Mouse (Mus musculus) neural tube, embryonic 13.5 days (tissue): ENCODE data around the gene Sgtb. TPM values are rescaled to one million over a fixed set of nuclear protein-coding genes. Genes with fewer than 3 reads are reported as not detected.

Experiments used
- ATAC-seq: fragments of 200-750 bp; cut with Nextera tagmentation; 2 replicates; pipeline ENCODE4 v1.8.0; 2017; ENCODE audit warnings: low read depth, mild to moderate bottlenecking, moderate TSS enrichment, moderate library complexity
- H3K27ac ChIP-seq: fragments of 300-500 bp; sonication (generic); replicated peaks from 2 replicates; pipeline ENCODE4 v1.5.1; 2015; ENCODE audit warnings: moderate library complexity, mild to moderate bottlenecking, inconsistent platforms
- H3K27me3 ChIP-seq: fragments of 300-500 bp; sonication (generic); 2 replicates; pipeline ENCODE4 v1.6.1; 2015; ENCODE audit warnings: mild to moderate bottlenecking, inconsistent platforms
- H3K36me3 ChIP-seq: fragments of 300-500 bp; sonication (generic); 2 replicates; pipeline ENCODE4 v1.6.1; 2015; ENCODE audit warnings: mild to moderate bottlenecking, inconsistent platforms
- H3K4me1 ChIP-seq: fragments of 300-500 bp; sonication (generic); replicated peaks from 2 replicates; pipeline ENCODE4 v1.6.1; 2015; ENCODE audit warnings: inconsistent platforms
- H3K4me2 ChIP-seq: fragments of 300-500 bp; sonication (generic); 2 replicates; pipeline ENCODE4 v1.6.1; 2015; ENCODE audit warnings: inconsistent platforms, mild to moderate bottlenecking, moderate library complexity
- H3K4me3 ChIP-seq: fragments of 300-500 bp; sonication (generic); 2 replicates; pipeline ENCODE4 v1.5.1; 2015; ENCODE audit warnings: mild to moderate bottlenecking, inconsistent platforms
- H3K9ac ChIP-seq: fragments of 300-500 bp; sonication (generic); 2 replicates; pipeline ENCODE4 v1.6.1; 2015; ENCODE audit warnings: moderate library complexity, mild to moderate bottlenecking, inconsistent platforms
- H3K9me3 ChIP-seq: fragments of 300-500 bp; sonication (generic); 2 replicates; pipeline ENCODE4 v1.6.1; 2016; ENCODE audit warnings: inconsistent platforms
- WGBS: fragments of 180-500 bp; shearing (Covaris S2); methylation state at CpG from one replicate; pipeline ENCODE4 v1.1.7; 2015; 5-methylcytosine and 5-hydroxymethylcytosine counted together
- polyA plus RNA-seq: library from polyadenylated mRNA; unstranded; fragments of >200 nt; fragmentation: Nextera tagmentation; extraction: Ambion mirVana; gene quantifications from 2 replicates; pipeline ENCODE4 v1.2.1, GENCODE M21; 2015

The Sgtb gene
- polyA plus RNA-seq, 1 experiment from 2014 or later = 34.3 TPM

DNA sequence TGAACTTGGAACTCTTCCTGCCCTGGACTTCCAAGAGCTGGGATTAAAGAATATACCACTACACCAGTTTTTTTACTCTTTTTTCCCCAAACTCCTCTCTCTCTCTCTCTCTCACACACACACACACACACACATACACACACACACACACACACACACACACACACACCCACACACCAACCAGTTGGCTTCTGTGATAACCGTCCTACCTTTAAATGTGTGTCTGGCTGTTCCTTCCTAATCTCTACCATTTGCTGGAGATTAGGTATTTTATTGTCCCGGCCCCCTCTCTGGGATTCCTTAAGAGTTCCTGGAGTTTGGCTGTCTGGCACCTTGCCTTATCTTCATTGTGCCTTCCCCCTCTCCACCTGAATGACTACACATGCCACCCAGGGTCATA is 24.9 kb upstream of the Sgtb start:
- H3K9me3 ChIP-seq = no peaks in the 10 kb centered on the region
- no peak overlapping the region for H3K9ac ChIP-seq
- no peaks in the 10 kb centered on the region for H3K36me3 ChIP-seq
- H3K4me3 ChIP-seq = no peak overlapping the region
- H3K27ac ChIP-seq = no peak overlapping the region
- no peak for ATAC-seq
- 93% methylated on average over 2 of the region's 2 CpGs for WGBS
- no peaks in the 10 kb centered on the region for H3K27me3 ChIP-seq
- H3K4me2 ChIP-seq = no peak overlapping the region
- no peaks in the 10 kb centered on the region for H3K4me1 ChIP-seq

DNA sequence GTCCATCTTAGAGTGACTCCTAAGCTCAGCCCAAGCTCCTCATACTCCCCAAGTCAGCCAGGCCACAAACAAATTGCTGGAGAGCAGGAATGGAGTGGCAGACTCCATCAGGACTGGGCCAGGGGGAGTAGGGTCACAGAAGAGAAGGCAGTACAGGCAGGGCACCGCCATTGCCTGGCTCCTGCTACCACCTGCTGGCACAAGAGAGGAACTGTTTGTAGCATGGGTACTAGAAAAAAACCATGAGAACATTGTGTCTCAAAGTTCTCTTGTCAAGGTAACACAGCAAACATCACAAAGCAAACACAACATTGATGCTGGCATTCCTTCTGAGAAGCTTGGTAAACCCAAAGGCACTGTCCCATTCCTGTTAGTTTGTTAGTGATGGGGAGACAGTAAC is 20.2 kb upstream of the Sgtb start:
- Histone ChIP-seq H3K36me3 (no peaks in the 10 kb centered on the region), H3K27ac (no peak overlapping the region), H3K4me3 (no peak overlapping the region), H3K9me3 (no peaks in the 10 kb centered on the region), H3K4me1 (no peaks in the 10 kb centered on the region), H3K9ac (no peak overlapping the region), H3K4me2 (no peak overlapping the region), H3K27me3 (no peaks in the 10 kb centered on the region)
- 35% methylated on average over 1 of the region's 1 CpGs for WGBS
- ATAC-seq = peak; percentile 66; the same call in 1 of the 2 replicates

DNA sequence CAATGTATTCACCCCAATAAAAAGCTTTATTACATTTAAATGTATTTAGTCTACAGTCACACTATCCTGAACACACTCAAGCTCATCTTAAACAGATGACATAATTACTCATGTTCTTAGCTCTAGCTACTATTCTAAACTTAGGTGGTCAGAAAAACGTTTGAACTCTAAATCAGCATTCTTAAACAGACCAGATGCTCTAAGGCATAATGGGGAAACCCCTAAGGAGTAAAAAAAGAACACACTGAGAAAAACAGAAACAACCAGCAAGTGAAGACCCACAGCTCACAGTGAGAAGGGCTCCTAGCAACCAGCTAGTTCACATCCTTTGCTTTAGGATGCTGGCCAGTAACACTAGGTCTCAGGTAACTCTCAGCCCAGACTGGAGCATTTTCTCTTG is 17.8 kb upstream of the Sgtb start:
- 14% methylated on average over 1 of the region's 1 CpGs for WGBS
- no peak for ATAC-seq
- Histone ChIP-seq H3K9ac (no peak overlapping the region), H3K27me3 (no peaks in the 10 kb centered on the region), H3K4me1 (no peaks in the 10 kb centered on the region), H3K4me2 (no peak overlapping the region), H3K36me3 (no peaks in the 10 kb centered on the region), H3K4me3 (no peak overlapping the region), H3K27ac (no peak overlapping the region), H3K9me3 (no peaks in the 10 kb centered on the region)

DNA sequence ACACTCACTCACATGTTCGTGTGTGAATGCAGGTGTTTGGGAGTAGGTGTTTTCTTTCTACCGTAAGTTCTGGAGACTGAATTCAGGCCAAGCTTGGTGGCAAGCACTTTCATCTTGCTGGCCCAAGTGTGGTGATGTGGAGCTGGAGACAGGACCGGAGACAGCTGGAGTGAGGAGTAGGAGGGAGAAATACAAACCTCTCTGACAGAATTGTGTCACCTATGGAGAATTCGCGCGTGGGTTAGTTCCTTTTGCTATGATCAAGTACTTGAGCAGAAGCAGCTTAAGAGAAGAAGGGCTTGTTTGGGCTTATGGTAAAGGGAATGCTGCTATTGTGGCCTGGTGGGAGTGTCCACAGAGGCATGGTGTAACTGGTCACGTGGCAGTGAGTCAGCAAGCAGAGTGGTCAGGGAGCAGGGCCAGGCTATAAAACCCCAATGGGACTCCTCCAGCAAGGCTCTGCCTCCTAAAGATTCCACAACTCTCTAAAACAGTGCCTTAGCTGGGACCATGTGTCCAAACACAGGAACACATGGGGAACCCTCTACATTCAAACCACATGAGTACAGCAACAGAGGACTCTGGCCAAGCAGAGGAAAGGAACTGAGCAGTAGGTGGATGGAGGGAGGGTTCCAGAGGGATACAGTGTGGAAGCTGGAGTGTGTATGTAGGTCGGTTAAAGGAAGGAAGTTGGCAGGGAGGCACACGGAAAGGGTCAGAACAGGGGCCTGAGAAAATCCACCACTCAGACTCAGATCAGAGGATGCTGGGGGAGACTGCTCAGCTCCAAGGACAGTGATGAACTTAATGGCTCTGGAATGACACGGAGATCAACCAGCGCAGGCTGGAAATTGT is 14.8 kb upstream of the Sgtb start:
- H3K36me3 ChIP-seq = no peaks in the 10 kb centered on the region
- no peak overlapping the region for H3K27ac ChIP-seq
- no peak overlapping the region for H3K4me2 ChIP-seq
- no peak overlapping the region for H3K9ac ChIP-seq
- no peaks in the 10 kb centered on the region for H3K9me3 ChIP-seq
- no peaks in the 10 kb centered on the region for H3K4me1 ChIP-seq
- WGBS = 84% methylated on average over 11 of the region's 11 CpGs
- no peaks in the 10 kb centered on the region for H3K27me3 ChIP-seq
- ATAC-seq = no peak
- H3K4me3 ChIP-seq = no peak overlapping the region

DNA sequence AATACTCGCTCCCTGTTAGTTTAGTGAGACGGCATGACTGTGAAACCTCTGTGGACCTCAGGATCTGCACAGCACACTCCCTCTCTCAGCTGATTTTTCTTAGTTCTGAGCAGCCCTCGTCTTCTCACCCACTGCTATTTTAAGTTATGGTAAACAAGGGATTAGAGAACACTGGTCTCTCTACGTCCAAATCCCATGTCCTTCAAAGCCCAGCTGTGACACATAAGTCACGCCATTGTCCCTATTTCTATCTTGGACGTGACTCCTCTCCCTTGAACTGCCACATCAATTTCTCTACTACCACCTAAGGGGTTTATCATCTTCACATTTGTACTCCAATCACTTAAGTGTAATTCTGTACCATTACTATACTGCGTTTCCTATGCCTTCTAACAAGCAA is 13.6 kb upstream of the Sgtb start:
- Histone ChIP-seq H3K27ac (no peak overlapping the region), H3K4me1 (no peaks in the 10 kb centered on the region), H3K4me2 (no peak overlapping the region), H3K27me3 (no peaks in the 10 kb centered on the region), H3K36me3 (no peaks in the 10 kb centered on the region), H3K9me3 (no peaks in the 10 kb centered on the region), H3K9ac (no peak overlapping the region), H3K4me3 (no peak overlapping the region)
- no peak for ATAC-seq
- WGBS = 69% methylated on average over 7 of the region's 7 CpGs

DNA sequence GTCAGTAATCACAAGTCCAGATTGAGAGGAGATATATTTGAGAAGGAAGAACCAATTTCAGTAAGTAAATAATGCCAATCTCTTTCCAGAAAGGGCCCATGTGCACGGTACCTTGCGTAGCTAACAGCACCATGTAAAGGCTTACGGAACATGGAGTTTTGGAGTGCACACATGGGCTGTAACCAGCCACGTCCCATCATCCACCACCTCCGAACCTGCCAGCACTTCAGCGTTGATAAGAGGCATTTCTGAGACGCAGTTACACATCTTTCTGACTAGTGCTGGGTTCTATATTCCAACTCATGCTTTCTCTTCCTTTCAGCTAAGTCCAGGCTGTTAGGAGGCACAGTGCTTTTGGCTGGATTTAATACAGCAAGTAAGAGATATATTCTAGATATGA is 12.4 kb upstream of the Sgtb start:
- Histone ChIP-seq H3K4me2 (no peak overlapping the region), H3K36me3 (no peaks in the 10 kb centered on the region), H3K9me3 (no peaks in the 10 kb centered on the region), H3K27me3 (no peaks in the 10 kb centered on the region), H3K27ac (no peak overlapping the region), H3K4me1 (no peaks in the 10 kb centered on the region), H3K4me3 (no peak overlapping the region), H3K9ac (no peak overlapping the region)
- ATAC-seq = no peak
- WGBS = 95% methylated on average over 7 of the region's 7 CpGs

DNA sequence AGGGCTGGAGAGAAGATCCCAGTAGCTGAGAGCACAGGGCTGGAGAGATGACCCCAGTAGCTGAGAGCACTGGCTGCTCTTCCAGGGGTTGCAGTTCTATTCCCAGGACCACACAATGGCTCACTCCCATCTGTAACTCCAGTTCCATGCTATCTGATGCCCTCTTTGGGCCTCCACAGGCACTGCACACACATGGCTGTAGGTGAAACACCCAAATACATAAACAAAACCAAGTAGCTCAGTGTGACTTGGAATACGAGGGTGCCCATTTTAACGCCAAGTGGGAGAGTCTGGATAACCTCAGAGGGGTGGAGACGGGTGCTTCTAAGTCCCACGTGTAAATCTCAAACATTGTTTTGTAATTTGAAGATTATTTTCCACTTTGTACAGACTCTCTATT is 9.1 kb upstream of the Sgtb start:
- 89% methylated on average over 4 of the region's 4 CpGs for WGBS
- H3K27me3 ChIP-seq = no peaks in the 10 kb centered on the region
- ATAC-seq = no peak
- no peak overlapping the region for H3K4me2 ChIP-seq
- H3K4me3 ChIP-seq = no peak overlapping the region
- peaks cover 8% of the 10 kb centered on the region; the same call in 1 of the 2 replicates for H3K36me3 ChIP-seq
- no peak overlapping the region for H3K9ac ChIP-seq
- no peaks in the 10 kb centered on the region for H3K4me1 ChIP-seq
- H3K27ac ChIP-seq = no peak overlapping the region
- H3K9me3 ChIP-seq = peaks cover 6% of the 10 kb centered on the region; the same call in 1 of the 2 replicates

DNA sequence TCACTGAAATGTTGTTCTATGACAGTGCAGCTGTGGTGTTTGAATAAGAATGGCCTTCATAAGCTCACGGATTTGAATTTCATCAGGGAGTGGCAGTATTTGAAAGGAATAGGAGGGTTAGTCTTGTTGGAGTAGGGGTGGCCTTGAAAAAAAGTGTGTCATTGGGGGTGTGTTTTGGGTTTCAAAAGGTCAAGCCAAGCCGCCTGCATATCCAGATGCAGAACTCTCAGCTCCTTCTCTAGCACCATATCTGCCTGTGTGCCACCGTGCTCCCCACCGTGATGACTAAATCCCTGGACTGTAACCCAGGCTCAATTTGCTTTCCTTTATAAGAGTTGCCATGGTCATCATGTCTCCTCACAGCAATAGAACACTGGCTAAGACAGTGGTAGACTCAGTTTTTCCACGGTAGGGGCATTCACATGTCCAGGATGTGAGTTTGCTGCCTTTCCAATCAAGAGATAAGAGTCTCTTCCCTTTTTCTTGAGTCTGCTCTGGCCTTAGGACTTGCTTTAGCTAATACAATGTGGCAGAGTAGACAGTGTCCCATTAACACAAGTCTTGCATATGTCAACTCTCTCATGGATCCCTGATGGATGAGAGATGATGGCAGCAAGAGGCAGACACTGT is 7.8 kb upstream of the Sgtb start:
- no peaks in the 10 kb centered on the region for H3K27me3 ChIP-seq
- H3K9me3 ChIP-seq = peaks cover 6% of the 10 kb centered on the region; the same call in 1 of the 2 replicates
- 92% methylated on average over 5 of the region's 5 CpGs for WGBS
- no peak overlapping the region for H3K9ac ChIP-seq
- no peak for ATAC-seq
- H3K4me2 ChIP-seq = no peak overlapping the region
- H3K4me1 ChIP-seq = no peaks in the 10 kb centered on the region
- peaks cover 11% of the 10 kb centered on the region; the same call in 1 of the 2 replicates for H3K36me3 ChIP-seq
- no peak overlapping the region for H3K4me3 ChIP-seq
- no peak overlapping the region for H3K27ac ChIP-seq

DNA sequence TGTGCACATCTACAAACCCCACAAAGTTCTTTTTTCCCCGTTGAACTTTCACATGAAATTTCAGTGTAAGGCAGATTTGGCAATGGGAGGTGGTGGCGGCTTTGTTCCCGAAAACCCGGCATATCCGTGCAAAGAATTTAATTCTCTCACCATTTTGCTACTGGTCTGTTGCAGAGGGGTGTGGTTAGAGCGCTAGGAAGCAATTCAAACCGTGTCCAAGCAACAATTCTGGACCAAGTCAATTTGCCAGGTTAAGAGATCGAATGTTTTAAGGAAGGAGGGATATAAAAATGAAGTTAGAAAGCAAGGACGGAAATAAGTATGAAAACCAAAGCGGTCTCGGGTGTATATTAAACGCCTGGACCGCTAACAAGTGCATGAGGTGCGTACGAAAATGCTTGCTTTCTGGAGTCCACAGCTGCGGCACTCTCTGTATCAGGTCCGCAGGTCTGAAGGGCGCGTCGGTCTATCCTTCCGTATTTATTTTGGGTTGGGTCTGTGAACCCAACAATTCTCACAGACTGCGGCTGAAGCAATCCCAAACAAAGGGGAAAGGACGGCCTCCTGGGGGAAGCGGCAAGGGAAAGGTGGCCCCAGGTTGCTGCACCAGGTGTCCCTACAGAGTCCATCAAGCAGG is 772 bp upstream of the Sgtb start:
- H3K27ac ChIP-seq = peak overlapping the region; percentile 46
- under 1% methylated on average over 24 of the region's 24 CpGs for WGBS
- H3K36me3 ChIP-seq = peaks cover 20% of the 10 kb centered on the region
- peak overlapping the region; percentile 84 for H3K4me3 ChIP-seq
- H3K9me3 ChIP-seq = peaks cover 6% of the 10 kb centered on the region; the same call in 1 of the 2 replicates
- peak; percentile 29 for ATAC-seq
- H3K4me1 ChIP-seq = peaks cover 26% of the 10 kb centered on the region
- no peaks in the 10 kb centered on the region for H3K27me3 ChIP-seq
- peak overlapping the region; percentile 79 for H3K9ac ChIP-seq
- peak overlapping the region; percentile 92 for H3K4me2 ChIP-seq

DNA sequence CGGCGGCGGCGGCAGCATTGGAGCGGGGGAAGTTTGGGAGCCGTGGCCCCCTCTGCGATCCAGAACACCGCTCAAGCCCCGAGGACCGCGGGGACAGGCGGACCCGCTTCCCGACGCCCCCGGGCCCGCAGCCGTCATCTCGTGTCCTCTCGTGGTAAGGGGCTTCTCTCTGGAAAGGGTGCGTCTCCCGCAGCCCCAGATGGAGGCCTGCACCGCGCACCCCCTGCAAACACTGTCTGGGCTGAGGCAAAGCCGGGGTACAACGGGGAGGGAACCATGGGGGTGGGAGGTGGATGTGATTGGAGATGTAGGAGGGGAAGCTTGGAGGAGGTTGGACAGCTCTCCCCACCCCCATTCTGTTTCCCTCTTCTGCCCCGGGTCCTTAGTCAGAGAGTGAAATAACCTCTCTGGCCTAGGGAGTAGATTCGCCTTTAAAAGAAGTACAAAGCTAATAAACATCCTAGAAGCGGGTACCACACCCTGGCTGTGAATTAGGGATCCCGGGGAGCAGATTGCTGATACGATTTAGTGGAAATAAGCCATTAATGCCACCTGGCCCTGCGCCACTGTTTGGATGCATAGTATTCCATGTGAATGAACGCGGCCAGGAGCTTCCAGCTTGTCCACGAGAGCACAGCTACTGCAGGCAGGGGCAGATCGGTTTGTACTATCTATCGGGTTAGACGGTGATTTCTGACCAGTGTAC is 428 bp downstream of the Sgtb start:
- Histone ChIP-seq H3K9ac (peak overlapping the region; percentile 85), H3K36me3 (peaks cover 23% of the 10 kb centered on the region), H3K4me3 (peak overlapping the region; percentile 84), H3K9me3 (no peaks in the 10 kb centered on the region), H3K27ac (peak overlapping the region; percentile 83), H3K4me2 (peak overlapping the region; percentile 92), H3K4me1 (peaks cover 26% of the 10 kb centered on the region), H3K27me3 (no peaks in the 10 kb centered on the region)
- ATAC-seq = peak; percentile 86
- WGBS = 1% methylated on average over 26 of the region's 38 CpGs

DNA sequence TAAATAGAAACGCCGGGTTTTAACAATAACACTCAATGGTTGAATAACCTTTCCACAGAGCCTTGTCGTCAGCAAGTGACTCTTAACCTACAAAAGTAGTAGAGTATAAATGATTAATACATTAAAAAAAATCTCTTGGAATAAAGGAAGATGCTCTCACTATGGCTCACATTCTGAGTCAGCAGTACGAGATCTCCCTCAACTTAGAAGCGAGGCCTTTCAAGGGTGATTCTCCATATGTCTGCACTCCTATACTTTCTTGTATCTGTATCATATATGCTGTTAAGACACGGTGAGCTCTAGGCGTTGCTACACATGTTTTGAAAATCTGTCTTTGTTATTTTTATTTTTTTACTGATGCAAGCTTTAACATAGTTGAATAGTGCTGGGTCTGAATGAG is 985 bp downstream of the Sgtb start:
- Histone ChIP-seq H3K27me3 (no peaks in the 10 kb centered on the region), H3K4me2 (peak overlapping the region; percentile 92), H3K9me3 (no peaks in the 10 kb centered on the region), H3K9ac (peak overlapping the region; percentile 85), H3K27ac (peak overlapping the region; percentile 83), H3K4me1 (peaks cover 26% of the 10 kb centered on the region), H3K4me3 (peak overlapping the region; percentile 84), H3K36me3 (peaks cover 28% of the 10 kb centered on the region)
- WGBS = 38% methylated on average over 7 of the region's 7 CpGs
- no peak for ATAC-seq
